Mouse (Mus musculus): ENCODE results near the gene Crim1. TPM values are rescaled to one million over a fixed set of nuclear protein-coding genes. Genes with fewer than 3 reads are reported as not detected.

Gene Crim1
- polyA plus RNA-seq, 1 experiment from 2014 or later = 3.6 TPM

DNA sequence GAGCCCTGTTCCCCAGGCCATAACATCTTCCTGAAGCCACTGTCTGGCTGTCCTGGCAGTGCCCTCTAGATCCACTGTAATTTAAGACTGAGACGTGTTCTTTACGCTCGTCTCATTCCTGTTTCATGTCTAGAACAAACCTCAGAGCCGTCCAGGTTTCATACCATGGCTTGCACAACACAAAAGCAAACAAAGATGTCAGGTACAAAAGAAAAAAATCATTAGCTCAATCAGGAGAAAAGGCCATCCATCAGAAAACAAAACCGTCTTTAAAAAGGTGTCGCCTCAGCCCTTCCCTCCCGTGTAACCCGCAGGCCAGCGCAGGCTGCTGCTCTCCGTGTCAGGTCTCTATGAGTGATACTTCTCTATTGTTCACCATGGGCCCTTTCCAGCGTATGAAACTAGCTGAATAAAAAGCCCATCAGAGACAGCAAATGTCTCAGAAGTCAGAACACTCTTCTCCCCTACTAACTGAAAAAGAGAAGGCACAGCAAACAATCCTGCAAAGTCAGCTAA is 179.7 kb downstream of the Crim1 start:
- no peak overlapping the region for H3K4me3 ChIP-seq (ENCODE audit: low read depth, low read length)
- H3K9me3 ChIP-seq (replicated peaks; ENCODE audit: control insufficient read depth, low read length) = no peaks in the 10 kb centered on the region
- H3K9ac ChIP-seq (ENCODE audit: low read length) = no peak overlapping the region
- ATAC-seq (no peak), DNase-seq (ENCODE audit: low spot score) (no peak)
- peaks cover 9% of the 10 kb centered on the region; the same call in 1 of the 2 replicates for H3K36me3 ChIP-seq (ENCODE audit: control insufficient read depth, insufficient read depth, low read length)
- H3K4me2 ChIP-seq (ENCODE audit: low read length) = no peak overlapping the region
- 76% methylated on average over 11 of the region's 11 CpGs for WGBS
- no peaks in the 10 kb centered on the region for H3K4me1 ChIP-seq (ENCODE audit: control insufficient read depth, insufficient read depth, low read length)
- H3K27ac ChIP-seq (ENCODE audit: low read depth, low read length) = no peak overlapping the region
- no peaks in the 10 kb centered on the region for H3K27me3 ChIP-seq (replicated peaks; ENCODE audit: control insufficient read depth, insufficient read depth, low read length)

DNA sequence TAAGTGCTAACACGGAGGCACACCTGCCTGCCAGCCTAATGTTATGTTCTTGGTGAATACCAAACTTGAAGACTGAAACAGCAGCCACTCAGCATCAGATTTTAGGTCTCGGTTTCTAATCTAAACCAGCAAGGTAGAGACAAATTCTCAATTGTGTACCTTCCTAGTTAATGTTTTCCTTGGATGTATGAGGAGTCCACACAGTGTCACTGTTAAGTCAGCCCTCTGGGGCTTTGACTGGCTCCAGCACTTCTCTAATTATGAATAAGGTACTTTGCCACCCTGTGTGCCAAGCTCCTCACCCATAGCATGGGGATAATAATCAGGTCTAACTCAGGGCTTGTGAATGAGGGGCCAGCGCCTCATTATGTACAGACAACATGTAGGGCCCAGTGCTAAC is 182.3 kb downstream of the Crim1 start:
- Histone ChIP-seq H3K36me3 (ENCODE audit: control insufficient read depth, insufficient read depth, low read length) (peaks cover 9% of the 10 kb centered on the region; the same call in 1 of the 2 replicates), H3K4me1 (ENCODE audit: control insufficient read depth, insufficient read depth, low read length) (no peaks in the 10 kb centered on the region), H3K9me3 (replicated peaks; ENCODE audit: control insufficient read depth, low read length) (no peaks in the 10 kb centered on the region), H3K4me3 (ENCODE audit: low read depth, low read length) (no peak overlapping the region), H3K27me3 (replicated peaks; ENCODE audit: control insufficient read depth, insufficient read depth, low read length) (no peaks in the 10 kb centered on the region), H3K9ac (ENCODE audit: low read length) (no peak overlapping the region), H3K4me2 (ENCODE audit: low read length) (no peak overlapping the region), H3K27ac (ENCODE audit: low read depth, low read length) (no peak overlapping the region)
- no peak for DNase-seq (ENCODE audit: low spot score)
- WGBS = 87% methylated on average over 3 of the region's 3 CpGs
- no peak for ATAC-seq

DNA sequence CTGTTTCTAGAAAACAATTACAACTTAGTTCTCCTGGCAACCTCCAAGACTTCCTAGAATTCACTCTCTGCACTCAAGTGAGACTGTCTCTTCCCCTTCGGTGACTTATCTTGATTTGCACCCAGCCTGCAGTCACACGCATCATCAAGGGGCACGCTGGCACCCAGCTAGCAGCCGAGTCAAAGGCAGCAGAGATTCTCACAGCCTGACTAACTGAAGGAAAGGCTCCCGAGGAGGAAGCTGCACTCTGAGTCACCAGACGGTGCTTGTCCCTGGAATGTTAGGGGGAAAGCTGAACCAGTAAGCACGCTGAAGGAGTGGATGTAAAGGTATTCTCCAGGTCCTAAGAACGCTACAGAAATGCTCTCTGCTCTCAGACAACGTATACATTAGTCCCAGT is 187.6 kb downstream of the Crim1 start:
- H3K27ac ChIP-seq (ENCODE audit: low read depth, low read length) = no peak overlapping the region
- H3K9me3 ChIP-seq (replicated peaks; ENCODE audit: control insufficient read depth, low read length) = no peaks in the 10 kb centered on the region
- no peaks in the 10 kb centered on the region; the same call in 1 of the 2 replicates for H3K36me3 ChIP-seq (ENCODE audit: control insufficient read depth, insufficient read depth, low read length)
- ATAC-seq (no peak), DNase-seq (ENCODE audit: low spot score) (no peak)
- no peak overlapping the region for H3K9ac ChIP-seq (ENCODE audit: low read length)
- H3K4me2 ChIP-seq (ENCODE audit: low read length) = no peak overlapping the region
- no peaks in the 10 kb centered on the region for H3K27me3 ChIP-seq (replicated peaks; ENCODE audit: control insufficient read depth, insufficient read depth, low read length)
- H3K4me1 ChIP-seq (ENCODE audit: control insufficient read depth, insufficient read depth, low read length) = no peaks in the 10 kb centered on the region
- WGBS = 90% methylated on average over 9 of the region's 9 CpGs
- H3K4me3 ChIP-seq (ENCODE audit: low read depth, low read length) = no peak overlapping the region

DNA sequence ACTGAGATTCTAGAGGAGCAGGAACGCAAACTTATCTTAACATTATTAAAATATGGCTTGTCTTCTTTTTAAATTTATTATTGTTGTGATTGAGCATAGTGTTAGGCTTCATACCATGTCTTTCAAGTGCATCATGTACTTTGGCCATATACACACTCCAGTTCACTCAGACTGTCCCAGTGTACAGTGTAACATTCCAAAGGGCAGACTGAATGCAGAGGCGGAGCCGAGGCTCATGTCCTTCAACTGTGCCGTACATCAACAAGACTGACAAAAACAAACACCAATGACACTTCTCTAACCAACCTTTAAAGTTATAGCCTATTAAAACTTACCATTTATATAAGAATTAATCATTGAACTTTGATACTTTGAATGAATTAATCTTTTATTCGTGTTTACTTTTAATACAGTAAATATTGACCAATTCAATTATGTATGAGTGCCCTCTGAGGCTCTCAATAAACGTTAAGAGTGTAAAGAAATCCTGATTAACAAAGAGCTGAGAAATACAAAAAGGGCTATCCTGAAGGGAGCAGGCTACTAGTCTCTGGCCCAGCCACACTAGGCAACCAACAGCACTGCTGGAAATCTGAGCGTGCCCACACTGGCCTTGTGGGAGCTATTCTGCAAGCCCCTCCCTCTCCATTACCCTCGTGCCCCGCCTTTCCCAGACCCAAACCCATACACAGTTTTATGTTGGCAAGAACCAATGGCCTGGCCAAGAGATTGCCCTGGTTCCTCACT is 188.2 kb downstream of the Crim1 start:
- no peak overlapping the region for H3K4me2 ChIP-seq (ENCODE audit: low read length)
- no peak overlapping the region for H3K4me3 ChIP-seq (ENCODE audit: low read depth, low read length)

DNA sequence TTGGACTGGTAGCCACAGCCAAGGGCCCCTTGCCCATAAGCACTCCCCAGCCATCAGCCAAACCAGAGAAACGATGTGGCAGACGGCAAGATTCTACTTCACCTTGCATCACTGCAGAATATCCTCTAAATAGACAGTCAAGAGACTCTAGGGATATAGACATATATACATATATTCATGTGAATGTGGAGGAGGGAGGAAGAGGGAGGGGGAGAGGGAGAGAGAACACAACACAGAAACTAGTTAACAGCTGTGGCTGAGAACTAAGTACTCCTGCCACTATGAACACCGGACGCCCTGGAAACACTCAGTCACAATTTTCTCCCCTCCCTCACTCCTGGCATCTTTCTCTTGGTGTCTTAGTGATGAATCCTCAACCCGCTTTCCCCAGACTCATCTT is 189.5 kb downstream of the Crim1 start:
- no peak for ATAC-seq

More for the DNA sequence above, 188.2 kb downstream of the Crim1 start:
- H3K9me3 ChIP-seq (replicated peaks; ENCODE audit: control insufficient read depth, low read length) = no peaks in the 10 kb centered on the region
- no peak for DNase-seq (ENCODE audit: low spot score)
- H3K36me3 ChIP-seq (ENCODE audit: control insufficient read depth, insufficient read depth, low read length) = no peaks in the 10 kb centered on the region; the same call in 1 of the 2 replicates
- no peak for ATAC-seq
- no peaks in the 10 kb centered on the region for H3K4me1 ChIP-seq (ENCODE audit: control insufficient read depth, insufficient read depth, low read length)
- H3K9ac ChIP-seq (ENCODE audit: low read length) = no peak overlapping the region
- H3K27ac ChIP-seq (ENCODE audit: low read depth, low read length) = no peak overlapping the region
- 82% methylated on average over 9 of the region's 9 CpGs for WGBS
- no peaks in the 10 kb centered on the region for H3K27me3 ChIP-seq (replicated peaks; ENCODE audit: control insufficient read depth, insufficient read depth, low read length)

DNA sequence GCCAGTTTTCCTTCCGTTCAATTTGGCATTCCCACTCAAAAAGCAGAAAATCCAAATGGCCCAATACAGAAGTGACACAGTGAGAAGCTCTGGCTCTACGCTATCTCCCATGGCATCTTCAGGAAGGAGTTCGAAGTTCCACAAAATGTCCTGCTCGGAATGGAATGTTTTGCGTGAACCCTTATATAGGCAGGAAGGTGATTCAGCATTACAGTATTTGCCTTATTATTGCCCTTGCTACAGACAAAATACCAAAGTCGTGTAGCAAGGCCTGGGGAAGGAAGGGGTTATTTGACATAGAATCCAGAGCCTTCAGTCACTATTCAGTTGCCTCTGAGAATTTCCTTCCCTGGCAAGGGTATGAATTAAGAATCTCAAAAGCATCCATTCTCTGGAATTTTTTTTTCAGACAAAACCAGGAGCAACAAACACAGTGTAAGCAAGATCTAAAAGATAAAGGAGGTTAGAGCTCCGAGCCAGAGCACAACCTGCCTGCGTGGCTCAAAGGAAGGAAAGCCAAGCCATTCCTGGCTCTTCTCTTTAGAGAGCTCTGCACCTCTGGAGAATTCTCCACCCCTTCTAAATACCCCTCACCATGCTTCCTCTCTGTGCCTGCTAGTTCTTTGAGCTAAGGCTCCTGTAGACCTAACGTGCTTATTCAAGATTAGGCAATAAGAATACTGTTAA is 192.5 kb downstream of the Crim1 start:
- DNase-seq (ENCODE audit: low spot score) = no peak
- Histone ChIP-seq H3K9ac (ENCODE audit: low read length) (no peak overlapping the region), H3K27me3 (replicated peaks; ENCODE audit: control insufficient read depth, insufficient read depth, low read length) (no peaks in the 10 kb centered on the region), H3K36me3 (ENCODE audit: control insufficient read depth, insufficient read depth, low read length) (no peaks in the 10 kb centered on the region), H3K4me3 (ENCODE audit: low read depth, low read length) (no peak overlapping the region), H3K4me1 (ENCODE audit: control insufficient read depth, insufficient read depth, low read length) (no peaks in the 10 kb centered on the region), H3K9me3 (replicated peaks; ENCODE audit: control insufficient read depth, low read length) (no peaks in the 10 kb centered on the region), H3K4me2 (ENCODE audit: low read length) (no peak overlapping the region), H3K27ac (ENCODE audit: low read depth, low read length) (no peak overlapping the region)
- 85% methylated on average over 9 of the region's 9 CpGs for WGBS
- no peak for ATAC-seq

More for the DNA sequence above, 189.5 kb downstream of the Crim1 start:
- no peak overlapping the region for H3K4me2 ChIP-seq (ENCODE audit: low read length)
- no peaks in the 10 kb centered on the region for H3K4me1 ChIP-seq (ENCODE audit: control insufficient read depth, insufficient read depth, low read length)
- no peaks in the 10 kb centered on the region; the same call in 1 of the 2 replicates for H3K36me3 ChIP-seq (ENCODE audit: control insufficient read depth, insufficient read depth, low read length)
- WGBS = 96% methylated on average over 5 of the region's 5 CpGs
- H3K4me3 ChIP-seq (ENCODE audit: low read depth, low read length) = no peak overlapping the region
- no peaks in the 10 kb centered on the region for H3K9me3 ChIP-seq (replicated peaks; ENCODE audit: control insufficient read depth, low read length)
- no peaks in the 10 kb centered on the region for H3K27me3 ChIP-seq (replicated peaks; ENCODE audit: control insufficient read depth, insufficient read depth, low read length)
- no peak for DNase-seq (ENCODE audit: low spot score)
- no peak overlapping the region for H3K9ac ChIP-seq (ENCODE audit: low read length)
- H3K27ac ChIP-seq (ENCODE audit: low read depth, low read length) = no peak overlapping the region

DNA sequence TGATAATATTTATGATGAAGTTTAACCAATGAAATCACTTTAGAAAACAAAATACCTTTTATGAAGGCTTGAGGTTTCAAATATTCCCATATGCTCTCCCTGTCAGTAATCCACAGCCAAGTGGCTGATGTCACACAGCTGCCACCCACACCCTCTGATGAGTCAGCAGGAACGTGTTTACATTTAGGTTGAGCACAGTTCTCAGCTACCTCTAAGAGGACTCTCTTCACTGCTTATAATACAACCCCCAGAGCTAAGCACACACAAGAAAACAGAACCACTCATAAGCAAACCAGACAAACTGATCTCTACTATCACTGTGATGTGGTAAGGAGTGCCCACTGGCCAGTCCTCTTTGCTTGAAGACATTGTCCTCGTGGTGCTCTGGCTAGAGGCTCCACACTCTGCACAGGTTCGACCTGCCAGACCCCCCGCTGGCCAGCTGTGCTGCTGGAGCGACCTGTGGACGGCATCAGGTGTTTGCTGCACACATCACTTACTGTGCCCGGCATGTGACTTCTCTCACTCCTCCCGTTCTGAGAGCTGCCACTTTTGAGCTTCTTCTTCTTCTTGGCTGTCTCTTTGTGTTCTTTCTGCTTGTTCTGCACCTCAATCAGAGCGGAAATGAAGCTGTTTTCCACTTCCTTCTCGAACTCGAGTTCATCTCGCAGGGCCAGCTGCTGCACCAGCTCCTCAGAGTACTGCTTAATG is 200.2 kb downstream of the Crim1 start:
- no peak overlapping the region for H3K4me3 ChIP-seq (ENCODE audit: low read depth, low read length)
- H3K27ac ChIP-seq (ENCODE audit: low read depth, low read length) = no peak overlapping the region
- no peaks in the 10 kb centered on the region for H3K9me3 ChIP-seq (replicated peaks; ENCODE audit: control insufficient read depth, low read length)
- no peaks in the 10 kb centered on the region for H3K27me3 ChIP-seq (replicated peaks; ENCODE audit: control insufficient read depth, insufficient read depth, low read length)
- 0 out of 2 replicates have a peak, but pooled peaks cover 5% of the 10 kb centered on the region for H3K36me3 ChIP-seq (ENCODE audit: control insufficient read depth, insufficient read depth, low read length)
- no peak overlapping the region for H3K4me2 ChIP-seq (ENCODE audit: low read length)
- no peak for ATAC-seq
- H3K4me1 ChIP-seq (ENCODE audit: control insufficient read depth, insufficient read depth, low read length) = no peaks in the 10 kb centered on the region
- DNase-seq (ENCODE audit: low spot score) = no peak
- no peak overlapping the region for H3K9ac ChIP-seq (ENCODE audit: low read length)
- 90% methylated on average over 12 of the region's 12 CpGs for WGBS

DNA sequence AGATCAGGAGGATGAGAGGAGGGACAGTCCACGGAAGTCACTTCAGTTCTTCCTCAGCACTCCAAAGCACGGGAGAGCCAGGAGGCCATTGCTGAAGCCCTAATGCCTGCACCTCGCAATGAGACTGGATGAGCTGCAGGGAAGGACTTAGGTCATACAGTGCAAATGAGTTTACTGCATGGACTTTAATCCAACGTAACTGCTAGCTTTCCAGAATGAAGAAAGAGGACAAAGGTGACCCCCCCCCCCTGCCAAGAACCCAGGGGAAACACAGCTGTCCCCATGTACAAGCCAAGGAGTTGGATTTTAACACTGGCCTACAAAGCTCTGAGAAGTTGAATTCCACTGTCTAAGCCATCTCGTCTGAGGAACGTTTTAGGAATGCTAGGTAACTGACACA is 201.3 kb downstream of the Crim1 start:
- Histone ChIP-seq H3K9ac (ENCODE audit: low read length) (no peak overlapping the region), H3K27ac (ENCODE audit: low read depth, low read length) (no peak overlapping the region), H3K4me2 (ENCODE audit: low read length) (no peak overlapping the region), H3K4me1 (ENCODE audit: control insufficient read depth, insufficient read depth, low read length) (no peaks in the 10 kb centered on the region), H3K4me3 (ENCODE audit: low read depth, low read length) (no peak overlapping the region), H3K9me3 (replicated peaks; ENCODE audit: control insufficient read depth, low read length) (no peaks in the 10 kb centered on the region), H3K36me3 (ENCODE audit: control insufficient read depth, insufficient read depth, low read length) (0 out of 2 replicates have a peak, but pooled peaks cover 5% of the 10 kb centered on the region), H3K27me3 (replicated peaks; ENCODE audit: control insufficient read depth, insufficient read depth, low read length) (no peaks in the 10 kb centered on the region)
- no peak for ATAC-seq
- WGBS = 69% methylated on average over 6 of the region's 6 CpGs
- no peak for DNase-seq (ENCODE audit: low spot score)
